Mouse (Mus musculus) lung, postnatal 0 days (tissue): ENCODE measurements around the gene Cap2.

Experiments used
- CTCF ChIP-seq: IDR thresholded peaks from 2 replicates; pipeline ENCODE4 v1.5.1; 2016; ENCODE audit warnings: antibody characterized with exemption, mild to moderate bottlenecking
- EP300 ChIP-seq: IDR thresholded peaks from 2 replicates; pipeline ENCODE4 v1.6.1; 2016; ENCODE audit warnings: antibody characterized with exemption, mild to moderate bottlenecking, control low read depth

DNA sequence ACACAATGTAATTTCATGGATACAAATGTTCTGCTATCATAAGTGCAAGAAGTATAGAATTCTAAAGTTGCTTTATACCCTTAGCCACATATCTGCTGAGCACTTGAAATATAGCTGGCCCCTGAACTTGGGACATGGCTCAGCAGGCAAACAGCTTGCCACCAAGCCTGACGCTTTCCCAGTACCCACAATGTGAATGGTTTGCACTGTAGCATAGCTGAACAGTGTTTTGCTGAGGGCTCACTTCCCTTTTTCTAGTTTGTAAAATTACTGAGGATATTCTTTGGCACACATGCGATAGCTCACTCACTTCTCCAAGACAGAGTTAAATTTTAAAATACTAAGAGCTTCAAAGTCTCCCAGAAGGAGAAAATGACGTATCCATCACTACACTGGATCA is 20.4 kb upstream of the Cap2 start:
- no peak for TF ChIP-seq CTCF
- no peak for TF ChIP-seq EP300
